ENCODE assay signal across 9 mouse cellular contexts in genomic region chr15:80105490-80106410, GRCm38 (mm10). TPM values are rescaled to one million over a fixed set of nuclear protein-coding genes. Genes with fewer than 3 reads are reported as not detected.
A peak's percentile ranks its signal among the peaks of the same experiment; 100 is the strongest.
DNase-seq lines count a peak whose midpoint lies in the region; ATAC-seq and TF ChIP-seq lines count a peak whose summit lies in the region.
"Had no signal": no experiment of that assay in that cellular context is flagged by ENCODE, and none has a peak within 500 bp of the region (broad histone marks: within the 10 kb centered on the region; RNA-seq: fewer than 3 reads in every experiment).

No protein-coding gene starts in this region.

- WGBS in heart, embryonic 10.5 days, result 56% methylated on average over 12 of the region's 12 CpGs
- WGBS in liver, postnatal 0 days (ENCODE audit: insufficient replicate concordance), result 60% methylated on average over 12 of the region's 12 CpGs

- H3K36me3 ChIP-seq in heart, embryonic 10.5 days, result no peaks in the 10 kb centered on the region
- H3K36me3 ChIP-seq in testis, adult 2 months (ENCODE audit: control insufficient read depth, insufficient read depth, low read length), result no peaks in the 10 kb centered on the region
- H3K36me3 ChIP-seq in liver, postnatal 0 days (replicated peaks; ENCODE audit: insufficient read depth, low read length), result no peaks in the 10 kb centered on the region

- no peak overlapping the region for H3K4me2 ChIP-seq in liver, postnatal 0 days (ENCODE audit: low read depth, low read length)

- TF ChIP-seq POLR2A in testis, adult 2 months (IDR thresholded peaks at IDR 0.05; ENCODE audit: control insufficient read depth, low read depth, low read length), result no peak

- H3K27me3 ChIP-seq in heart, embryonic 10.5 days (ENCODE audit: insufficient read depth, poor library complexity, severe bottlenecking), result peaks cover 25% of the 10 kb centered on the region
- no peaks in the 10 kb centered on the region for H3K27me3 ChIP-seq in testis, adult 2 months (ENCODE audit: control insufficient read depth, insufficient read depth, low read length)
- H3K27me3 ChIP-seq in liver, postnatal 0 days (ENCODE audit: insufficient read depth, low read length), result no peaks in the 10 kb centered on the region

- H3K4me1 ChIP-seq in heart, embryonic 10.5 days, result peaks cover 14% of the 10 kb centered on the region
- H3K4me1 ChIP-seq in testis, adult 2 months (ENCODE audit: control insufficient read depth, insufficient read depth, low read length), result peaks cover under 1% of the 10 kb centered on the region
- peaks cover 7% of the 10 kb centered on the region; the same call in 1 of the 2 replicates for H3K4me1 ChIP-seq in liver, postnatal 0 days (ENCODE audit: insufficient read depth)

- H3K4me3 ChIP-seq in heart, embryonic 10.5 days, result no peak overlapping the region
- H3K4me3 ChIP-seq in testis, adult 2 months (ENCODE audit: control insufficient read depth, low read depth, low read length), result no peak overlapping the region
- no peak overlapping the region for H3K4me3 ChIP-seq in liver, postnatal 0 days (ENCODE audit: low read depth, low read length)

- ATAC-seq in liver, postnatal 0 days, result no peak
- ATAC-seq in frontal cortex, adult (ENCODE audit: low TSS enrichment), result no peak

- intact Hi-C loops in heart, postnatal 25 days (cut with DNase I), result no loop called here

- H3K9ac ChIP-seq in liver, postnatal 0 days (replicated peaks), result no peak overlapping the region

- no peak for DNase-seq in heart, embryonic 10.5 days (ENCODE audit: low spot score)
- DNase-seq in heart, postnatal 25 days (ENCODE audit: low spot score), result no peak
- no peak for DNase-seq in testis, postnatal 14 days (ENCODE audit: low spot score)
- DNase-seq in liver, postnatal 0 days, result no peak
- DNase-seq in natural killer cell, adult 2 months (ENCODE audit: low spot score in 2 of 2), result no peak
- no peak for DNase-seq in frontal cortex, adult 2 months (ENCODE audit: extremely low spot score in 1 of 2, low spot score in 1 of 2)
- DNase-seq: right cerebral cortex, adult 18-20 months had no signal

- no peak for TF ChIP-seq EP300 in liver, postnatal 0 days (IDR thresholded peaks at IDR 0.05; ENCODE audit: low read depth)

- TF ChIP-seq CTCF in testis, adult 2 months (IDR thresholded peaks at IDR 0.05; ENCODE audit: control insufficient read depth, insufficient read depth, insufficient replicate concordance, low read depth, low read length), result peak; percentile 25; the same call in 1 of the 2 replicates
- peak; percentile 50 for TF ChIP-seq CTCF in liver, postnatal 0 days (IDR thresholded peaks at IDR 0.05; ENCODE audit: low read depth)

- peak overlapping the region; percentile 42; the same call in 1 of the 2 replicates for H3K27ac ChIP-seq in heart, embryonic 10.5 days
- H3K27ac ChIP-seq in testis, adult 2 months (ENCODE audit: control insufficient read depth, insufficient read depth, low read depth, low read length), result no peak overlapping the region
- no peak overlapping the region for H3K27ac ChIP-seq in liver, postnatal 0 days (ENCODE audit: low read depth)

- H3K9me3 ChIP-seq in heart, embryonic 10.5 days, result no peaks in the 10 kb centered on the region
- H3K9me3 ChIP-seq in liver, postnatal 0 days (ENCODE audit: low read length), result no peaks in the 10 kb centered on the region

RNA-seq across cellular contexts. Expression of gene Rpl3, which starts 14.1 kb away (rescaled TPM):
- polyA plus RNA-seq in heart, embryonic 10.5 days (2016; fragmentation: Nextera tagmentation; extraction: Ambion mirVana), result 770 and 980 TPM in 2 replicates
- total RNA-seq in heart, postnatal 25 days (2021), result 100 to 1,000 TPM; 154 to 183 TPM
- polyA plus RNA-seq in testis, adult 2 months (2012; rRNA removed), result 122 and 154 TPM in 2 replicates
- 394 and 407 TPM in 2 replicates for polyA plus RNA-seq in liver, postnatal 0 days (2015; fragmentation: Nextera tagmentation; extraction: Ambion mirVana)
- 629 and 778 TPM in 2 replicates for polyA plus RNA-seq in frontal cortex, adult 2 months (2012; rRNA removed)

RNA-seq across cellular contexts. Expression of gene Syngr1, which starts 14.6 kb away (rescaled TPM):
- polyA plus RNA-seq in heart, embryonic 10.5 days (2016; fragmentation: Nextera tagmentation; extraction: Ambion mirVana), result 6.7 and 11.6 TPM in 2 replicates
- total RNA-seq in heart, postnatal 25 days (2021), result 10 to 100 TPM; 77.5 to 92.2 TPM
- 7.9 and 8.5 TPM in 2 replicates for polyA plus RNA-seq in testis, adult 2 months (2012; rRNA removed)
- 10.3 and 10.4 TPM in 2 replicates for polyA plus RNA-seq in liver, postnatal 0 days (2015; fragmentation: Nextera tagmentation; extraction: Ambion mirVana)
- polyA plus RNA-seq in frontal cortex, adult 2 months (2012; rRNA removed), result 288 and 302 TPM in 2 replicates

RNA-seq across cellular contexts. Expression of gene Tab1, which starts 27.2 kb away (rescaled TPM):
- polyA plus RNA-seq in heart, embryonic 10.5 days (2016; fragmentation: Nextera tagmentation; extraction: Ambion mirVana), result 34.2 and 38.1 TPM in 2 replicates
- total RNA-seq in heart, postnatal 25 days (2021), result 10 to 100 TPM; 23.7 to 26.5 TPM
- 4.0 and 4.7 TPM in 2 replicates for polyA plus RNA-seq in testis, adult 2 months (2012; rRNA removed)
- polyA plus RNA-seq in liver, postnatal 0 days (2015; fragmentation: Nextera tagmentation; extraction: Ambion mirVana), result 7.0 and 7.5 TPM in 2 replicates
- 37.9 and 41.4 TPM in 2 replicates for polyA plus RNA-seq in frontal cortex, adult 2 months (2012; rRNA removed)

Comparison
In these comparisons a context has a peak if more than half of its experiments do, and no peak if none do; other contexts are left out.
1. RNA of gene Syngr1, which starts 14.6 kb away (polyA plus RNA-seq): 288 to 302 TPM in frontal cortex, adult 2 months; 10.3 to 10.4 TPM in liver, postnatal 0 days, 7.9 to 8.5 TPM in testis, adult 2 months and 6.7 to 11.6 TPM in heart, embryonic 10.5 days; every median in the first group is over 10 times any median in the second.